Mouse (Mus musculus) cortical plate, adult 2 months (tissue): ENCODE results near the gene Map7. TPM values are rescaled to one million over a fixed set of nuclear protein-coding genes. Genes with fewer than 3 reads are reported as not detected.

ENCODE experiments used
- H3K27ac ChIP-seq: fragments of 200-500 bp; 2 replicates; pipeline ENCODE4 v1.5.1; 2012; ENCODE audit warnings: low read length, control low read depth, inconsistent platforms; ENCODE audit not compliant: insufficient read depth
- H3K4me1 ChIP-seq: fragments of 200-500 bp; 2 replicates; pipeline ENCODE4 v1.6.1; 2011; ENCODE audit warnings: low read length; ENCODE audit not compliant: control insufficient read depth, insufficient read depth
- H3K4me3 ChIP-seq: fragments of 200-500 bp; 2 replicates; pipeline ENCODE4 v1.5.1; 2011; ENCODE audit warnings: mild to moderate bottlenecking, low read length, control low read depth; ENCODE audit not compliant: insufficient read depth
- CTCF ChIP-seq: fragments of 200-500 bp; IDR thresholded peaks from 2 replicates; pipeline ENCODE4 v1.5.1; 2011; ENCODE audit warnings: mild to moderate bottlenecking, control low read depth, low read length; ENCODE audit not compliant: insufficient read depth; ENCODE audit errors: extremely low read depth
- POLR2A ChIP-seq: fragments of 200-500 bp; IDR thresholded peaks from 2 replicates; pipeline ENCODE4 v1.6.1; 2011; ENCODE audit warnings: mild to moderate bottlenecking, low read length, control low read depth; ENCODE audit not compliant: insufficient read depth; ENCODE audit errors: extremely low read depth
- polyA plus RNA-seq: library from polyadenylated mRNA; depleted of rRNA; stranded (reverse); fragments of >200 nt; gene quantifications from 2 replicates; pipeline ENCODE4 v1.2.3, GENCODE M21; 2012

The Map7 gene
- polyA plus RNA-seq, 1 experiment = 91.4 TPM

GRCm38 (mm10) chr10:20121981-20122380 is 26.3 kb upstream of the Map7 start:
- H3K27ac ChIP-seq = no peak overlapping the region
- H3K4me3 ChIP-seq = no peak overlapping the region
- TF ChIP-seq POLR2A (no peak), CTCF (no peak)
- 0 out of 2 replicates have a peak, but pooled peaks cover 2% of the 10 kb centered on the region for H3K4me1 ChIP-seq

DNA sequence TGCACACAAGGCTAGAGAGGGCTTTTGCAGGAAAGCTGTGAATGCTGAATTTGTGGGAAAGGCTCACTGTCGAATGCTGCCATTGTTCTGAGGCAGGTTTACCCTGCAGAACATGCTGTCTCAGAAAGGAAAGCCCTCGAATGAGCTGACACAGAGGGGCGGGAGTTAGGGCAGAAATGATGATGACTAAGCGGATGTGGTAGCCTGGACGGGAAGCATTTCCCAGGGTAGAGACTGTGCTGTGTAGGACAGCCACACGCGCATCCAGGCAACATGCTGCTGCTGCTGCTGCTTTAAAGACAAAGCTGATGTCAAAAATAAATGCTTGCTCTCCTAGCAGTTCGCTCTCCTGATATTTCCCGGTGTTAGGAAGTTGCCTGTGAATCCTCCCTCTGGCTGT is 24.9 kb upstream of the Map7 start:
- TF ChIP-seq POLR2A (no peak), CTCF (no peak)
- H3K27ac ChIP-seq = no peak overlapping the region
- H3K4me1 ChIP-seq = 0 out of 2 replicates have a peak, but pooled peaks cover 2% of the 10 kb centered on the region

GRCm38 (mm10) chr10:20124576-20124975 is 23.7 kb upstream of the Map7 start:
- TF ChIP-seq CTCF = no peak
- no peak for TF ChIP-seq POLR2A
- H3K4me1 ChIP-seq = 0 out of 2 replicates have a peak, but pooled peaks cover 2% of the 10 kb centered on the region

More for the DNA sequence above, 24.9 kb upstream of the Map7 start:
- H3K4me3 ChIP-seq = no peak overlapping the region

GRCm38 (mm10) chr10:20125226-20125625 is 23.0 kb upstream of the Map7 start:
- H3K4me3 ChIP-seq = no peak overlapping the region
- TF ChIP-seq POLR2A (no peak), CTCF (peak; percentile 83)
- no peak overlapping the region for H3K27ac ChIP-seq
- 0 out of 2 replicates have a peak, but pooled peaks cover 2% of the 10 kb centered on the region for H3K4me1 ChIP-seq

More at GRCm38 (mm10) chr10:20124576-20124975, 23.7 kb upstream of the Map7 start:
- Histone ChIP-seq H3K4me3 (no peak overlapping the region), H3K27ac (no peak overlapping the region)

DNA sequence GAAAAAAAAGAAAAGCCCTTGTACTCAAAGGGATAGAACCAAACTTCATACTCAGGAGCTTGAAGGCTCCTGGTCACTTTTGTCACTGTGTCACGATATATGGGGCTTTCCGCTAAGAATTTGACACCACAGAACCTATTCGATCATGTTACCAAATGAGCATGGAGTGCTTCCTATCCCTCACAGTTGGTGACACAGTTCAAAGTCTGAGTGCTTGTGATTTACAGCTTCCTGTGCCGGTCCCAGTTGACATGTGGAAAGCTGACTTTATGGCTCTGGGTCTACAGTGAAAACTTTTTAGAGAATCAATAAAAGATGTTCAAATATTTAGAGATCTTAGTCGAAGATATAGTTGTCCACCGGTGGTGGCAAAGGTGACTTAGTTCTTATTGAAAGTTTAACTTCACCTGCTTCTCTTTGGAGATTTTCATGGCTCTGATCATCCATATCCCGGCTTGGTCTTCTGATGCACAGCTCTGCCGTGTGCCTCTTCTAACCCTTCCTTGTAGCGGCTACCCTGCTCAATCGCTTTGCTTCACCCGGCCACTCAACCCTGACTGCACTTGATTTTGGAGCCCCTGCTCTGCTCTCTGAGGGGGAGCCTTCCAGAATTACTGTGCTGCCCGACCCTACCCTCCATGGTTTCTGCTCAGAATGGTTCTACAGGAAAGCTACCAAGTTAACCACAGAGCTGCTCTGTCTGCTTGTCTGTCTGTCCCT is 15.2 kb upstream of the Map7 start:
- H3K27ac ChIP-seq = no peak overlapping the region
- H3K4me1 ChIP-seq = no peaks in the 10 kb centered on the region
- no peak for TF ChIP-seq CTCF
- no peak for TF ChIP-seq POLR2A
- no peak overlapping the region for H3K4me3 ChIP-seq

GRCm38 (mm10) chr10:20135350-20136058 is 12.8 kb upstream of the Map7 start:
- Histone ChIP-seq H3K27ac (no peak overlapping the region), H3K4me3 (no peak overlapping the region), H3K4me1 (no peaks in the 10 kb centered on the region)
- no peak for TF ChIP-seq POLR2A
- no peak for TF ChIP-seq CTCF

- Histone ChIP-seq H3K4me1 (no peaks in the 10 kb centered on the region), H3K4me3 (no peak overlapping the region), H3K27ac (no peak overlapping the region)
- no peak for TF ChIP-seq CTCF
- no peak for TF ChIP-seq POLR2A
These were observed 11.8 kb upstream of the Map7 start for GRCm38 (mm10) chr10:20136505-20136904.

- no peak for TF ChIP-seq POLR2A
- no peak for TF ChIP-seq CTCF
These were observed 6.9 kb upstream of the Map7 start for GRCm38 (mm10) chr10:20141376-20141775.

DNA sequence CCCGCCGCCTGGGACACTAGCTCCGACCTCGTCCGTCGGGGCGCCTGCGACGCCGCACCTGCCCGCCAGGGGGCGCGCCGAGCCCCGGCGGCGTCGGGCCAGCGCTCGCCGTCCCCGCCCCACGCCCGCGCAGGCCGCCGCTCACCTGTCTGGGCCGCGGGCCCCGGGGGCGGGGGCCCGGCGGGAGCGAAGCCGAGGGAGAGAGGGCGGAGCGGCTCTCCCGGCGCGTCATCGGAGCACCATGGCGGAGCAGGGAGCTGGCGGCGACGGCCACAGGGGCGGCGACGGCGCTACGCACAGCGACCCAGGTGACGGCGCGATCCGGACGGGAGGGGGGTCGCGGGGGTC is 476 bp downstream of the Map7 start:
- no peak for TF ChIP-seq CTCF
- TF ChIP-seq POLR2A = no peak
- H3K4me1 ChIP-seq = peaks cover 2% of the 10 kb centered on the region; the same call in 1 of the 2 replicates
- H3K4me3 ChIP-seq = peak overlapping the region; percentile 78
- peak overlapping the region; percentile 32; the same call in 1 of the 2 replicates for H3K27ac ChIP-seq

More at GRCm38 (mm10) chr10:20141376-20141775, 6.9 kb upstream of the Map7 start:
- Histone ChIP-seq H3K4me3 (no peak overlapping the region), H3K27ac (no peak overlapping the region), H3K4me1 (no peaks in the 10 kb centered on the region)
